Mouse (Mus musculus) urinary bladder, postnatal 25 days (tissue): ENCODE measurements at regions not wholly inside any gene's neighbourhood (a gene's known extent, or its start where the extent isn't known, plus 50 kb on each side); places are given as distances from the start of the nearest gene placed in this dataset.

Experiments
- DNase-seq: peaks from one replicate; pipeline ENCODE4 v3.0.0; 2022; ENCODE audit warnings: low spot score

DNA sequence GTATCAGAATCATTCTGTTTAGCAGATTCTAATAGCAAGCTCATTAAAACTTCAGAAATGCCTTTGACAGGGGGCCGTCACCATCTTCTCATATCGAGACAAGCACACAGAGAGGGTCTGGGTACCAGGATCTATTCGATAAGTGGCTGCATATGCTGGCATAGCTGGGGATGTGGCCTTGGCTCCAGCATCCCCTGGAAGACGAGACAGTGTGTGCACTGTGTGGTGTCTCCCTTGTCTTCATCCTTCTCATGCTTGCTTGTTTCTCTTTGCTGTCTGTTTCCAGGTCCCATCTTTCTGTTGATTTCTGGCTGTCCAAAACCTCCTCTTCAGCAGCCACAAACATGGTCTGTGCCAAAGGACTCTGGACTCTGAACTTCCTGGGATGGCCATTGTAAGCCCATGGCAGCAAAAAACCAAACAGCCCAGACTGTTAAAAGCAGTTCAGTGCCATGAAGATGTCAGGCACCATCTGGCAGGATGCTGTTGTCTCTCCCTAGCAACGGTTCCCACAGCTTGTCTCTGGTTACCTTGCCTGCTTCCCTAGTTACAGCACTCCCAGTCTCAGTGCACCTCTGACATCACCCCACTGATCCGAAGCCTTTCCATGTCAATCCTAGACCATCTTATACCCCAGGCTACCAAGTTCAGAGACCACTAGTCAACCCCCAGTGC lies 56.5 kb downstream of the Kctd12 start:
- no peak for DNase-seq

DNA sequence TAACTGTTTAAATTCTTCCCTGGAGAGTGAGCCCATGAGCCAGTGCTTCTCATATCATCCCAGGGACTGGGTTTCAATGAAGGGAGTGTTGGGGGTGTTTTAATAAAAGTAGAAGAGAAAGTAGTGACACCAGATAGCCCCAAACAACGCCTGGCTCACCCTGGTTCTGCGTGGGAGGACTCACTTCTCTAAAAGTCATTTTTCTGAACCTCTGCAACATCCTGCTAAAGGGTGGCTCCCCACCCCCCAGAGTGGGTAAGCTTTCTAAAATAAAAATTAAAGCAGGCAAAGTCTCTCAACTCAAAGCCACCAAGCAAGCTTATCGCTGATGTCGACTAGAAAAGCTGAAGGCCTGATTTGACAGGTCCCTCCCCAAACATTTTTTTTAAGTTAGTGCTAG lies 57.8 kb downstream of the Kctd12 start:
- no peak for DNase-seq

DNA sequence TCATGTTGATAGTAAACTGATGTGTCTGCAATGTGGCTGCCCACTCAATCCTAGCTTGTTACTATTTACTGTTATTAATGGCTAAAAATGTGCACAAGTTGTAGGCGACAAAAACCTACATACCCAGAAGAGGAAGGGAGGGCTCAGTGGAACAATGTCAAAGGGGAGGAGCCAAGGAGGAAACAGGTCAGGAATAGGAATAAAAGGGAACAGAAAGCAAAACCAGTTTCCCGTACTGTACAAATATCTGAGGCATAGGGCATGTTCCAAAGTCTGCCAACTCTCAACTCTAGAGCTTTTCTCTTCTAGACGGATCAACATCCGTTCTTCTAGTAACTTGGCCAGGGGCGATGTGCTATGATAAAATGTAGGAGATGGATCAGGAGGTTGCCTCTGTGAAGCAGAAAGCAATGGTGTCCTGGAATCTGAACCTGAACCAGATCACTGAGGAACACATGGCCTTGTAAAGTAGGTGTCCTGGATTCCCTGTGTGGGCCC lies 59.9 kb downstream of the Kctd12 start:
- DNase-seq, result no peak

DNA sequence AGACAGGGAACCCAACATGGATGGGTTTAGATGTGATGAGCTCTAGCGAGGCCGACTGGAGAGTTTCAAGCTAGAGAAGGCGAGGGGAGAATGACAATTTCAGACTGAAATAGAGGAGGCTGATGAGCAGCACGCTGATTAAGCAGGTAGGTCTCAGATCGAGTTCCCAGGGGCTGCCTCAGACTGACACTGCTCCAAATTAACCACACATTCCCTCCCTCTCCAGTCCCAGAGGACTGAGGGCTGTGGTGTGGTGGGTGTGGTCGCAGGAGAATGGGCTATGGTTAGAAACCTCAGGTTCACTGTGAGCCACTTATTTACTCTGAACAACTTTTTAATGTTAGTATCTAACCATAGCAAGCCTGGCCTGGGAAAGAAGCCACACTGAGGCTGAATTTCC lies 62.0 kb downstream of the Kctd12 start:
- no peak for DNase-seq

DNA sequence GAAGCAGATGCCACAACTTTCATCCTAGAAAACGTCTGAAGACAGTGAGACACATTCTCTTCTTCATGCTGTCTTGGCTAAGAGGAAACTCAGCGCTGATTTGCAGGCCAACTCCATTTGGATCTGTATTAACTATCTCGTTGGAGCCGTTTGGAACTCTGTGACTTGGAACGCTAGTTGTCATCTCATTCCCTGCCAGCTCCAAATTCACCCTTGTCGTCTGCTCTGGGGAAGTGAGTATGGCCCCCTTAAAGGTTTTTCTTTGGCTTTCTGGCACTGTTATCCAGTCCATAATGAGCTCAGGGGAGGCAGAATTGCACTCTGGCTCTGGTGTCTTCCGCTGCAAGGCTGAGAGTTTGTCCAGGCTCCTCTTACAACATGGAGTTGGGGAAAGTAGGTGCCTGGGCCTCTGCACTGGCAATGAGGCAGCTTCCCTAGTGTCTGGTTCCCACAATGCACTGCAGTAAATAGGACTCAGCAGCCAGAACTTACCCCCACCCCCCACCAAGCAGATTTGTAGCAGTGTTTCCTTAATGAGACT lies 63.1 kb downstream of the Kctd12 start:
- no peak for DNase-seq

DNA sequence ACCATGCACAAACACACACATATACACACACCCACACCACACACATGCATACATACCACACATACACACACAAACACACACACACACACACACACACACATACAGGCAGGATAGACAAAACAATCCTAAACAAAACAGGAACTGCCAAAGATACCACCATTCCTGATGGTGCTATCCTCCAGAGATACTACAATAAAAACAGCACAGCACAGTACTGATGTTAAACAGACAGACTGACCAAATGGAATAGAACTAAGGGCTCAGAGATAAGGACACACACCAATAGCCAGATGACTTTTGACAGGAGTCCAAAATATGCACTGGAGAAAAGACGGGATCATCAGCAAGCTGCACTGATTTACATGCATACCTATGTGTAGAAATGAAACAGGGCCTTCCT lies 64.5 kb downstream of the Kctd12 start:
- no peak for DNase-seq

DNA sequence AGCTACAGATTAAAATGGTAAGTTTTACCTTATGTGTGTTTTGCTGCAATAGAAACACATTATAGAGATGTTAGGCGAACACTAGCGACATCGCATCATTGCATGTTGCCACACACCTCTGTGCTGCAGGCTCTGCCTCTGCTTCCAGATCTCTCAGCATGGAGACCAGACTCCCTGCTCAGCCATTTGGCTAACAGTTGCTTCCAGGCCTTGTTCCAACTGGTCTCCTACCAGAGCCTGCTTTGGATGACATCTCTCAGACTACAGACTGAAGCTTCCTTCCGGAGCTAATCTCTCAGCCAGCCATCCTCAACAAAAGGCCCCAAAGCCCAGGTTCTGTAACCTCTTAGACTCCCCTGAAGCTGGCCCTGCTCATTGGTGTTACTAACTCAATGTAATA lies 66.5 kb downstream of the Kctd12 start:
- no peak for DNase-seq

DNA sequence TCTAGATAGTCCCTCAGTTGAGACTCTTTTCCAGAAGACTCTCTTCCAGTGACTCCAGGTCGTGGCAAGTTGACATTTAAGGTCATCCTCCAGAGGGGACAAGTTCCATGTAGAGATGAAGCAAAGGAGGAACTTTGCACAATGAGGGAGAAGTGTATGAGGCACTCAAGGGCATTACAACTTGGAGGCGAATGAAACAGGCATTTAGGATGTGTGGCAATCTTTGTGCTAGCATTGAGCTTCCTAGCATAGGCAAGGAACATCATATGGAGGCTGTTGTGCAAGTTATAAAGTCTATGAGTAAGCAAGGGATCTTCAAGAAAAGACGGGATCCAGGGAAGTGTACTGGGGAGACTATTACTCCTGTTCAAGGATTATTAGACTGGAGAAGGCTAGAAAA lies 70.9 kb downstream of the Kctd12 start:
- DNase-seq, result no peak

DNA sequence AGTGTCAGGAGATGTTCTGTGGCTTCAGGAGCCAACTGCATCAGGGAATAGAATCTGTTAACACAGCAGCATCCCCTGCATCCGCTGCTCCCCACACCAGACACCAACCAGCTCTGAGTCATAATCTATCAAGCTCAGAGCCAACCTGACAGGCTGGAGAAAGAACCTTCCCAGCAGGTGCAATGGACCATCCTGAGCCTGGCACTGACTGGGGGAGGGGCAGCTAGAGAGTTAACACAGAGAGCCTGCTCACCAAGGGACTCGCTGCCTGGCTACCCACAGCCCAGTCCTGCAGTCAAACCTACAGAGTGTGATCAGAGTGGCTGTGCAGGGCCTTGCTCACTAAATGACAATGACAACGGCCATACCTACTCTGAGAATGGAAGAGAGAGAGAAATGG lies 73.4 kb downstream of the Kctd12 start:
- no peak for DNase-seq

DNA sequence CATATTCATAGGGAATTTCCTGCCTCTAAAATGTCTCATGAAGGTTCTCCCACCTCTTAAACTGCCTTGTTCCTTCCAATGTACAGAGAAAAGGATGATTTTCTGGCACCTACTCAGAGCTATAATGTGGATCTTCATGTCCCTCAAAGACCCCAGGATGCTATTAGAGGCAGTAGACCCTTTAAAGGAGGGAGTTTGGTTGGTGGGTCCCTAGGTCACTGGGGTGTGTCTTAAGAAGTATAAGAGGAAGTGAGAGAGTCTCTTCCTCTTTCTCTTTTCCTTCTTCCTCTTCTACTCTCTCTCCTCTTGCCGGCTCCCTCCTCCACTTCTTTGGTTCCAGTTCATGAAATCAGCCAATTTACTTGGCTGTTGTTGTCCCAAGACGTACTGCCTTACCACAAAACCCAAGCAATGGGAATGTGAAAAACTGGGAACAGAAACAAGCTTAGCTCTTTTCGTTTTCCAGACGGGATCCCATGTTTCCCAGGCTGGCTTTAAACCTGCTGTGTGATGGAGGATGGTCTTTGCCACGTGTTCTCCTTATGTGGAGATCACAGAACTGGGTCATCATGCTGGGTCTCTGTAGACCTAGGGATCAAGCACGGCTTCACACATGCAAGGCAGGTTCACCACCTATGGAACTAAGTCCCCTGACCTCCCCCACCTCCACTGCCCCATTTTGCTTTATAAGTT lies 74.9 kb downstream of the Kctd12 start:
- no peak for DNase-seq

DNA sequence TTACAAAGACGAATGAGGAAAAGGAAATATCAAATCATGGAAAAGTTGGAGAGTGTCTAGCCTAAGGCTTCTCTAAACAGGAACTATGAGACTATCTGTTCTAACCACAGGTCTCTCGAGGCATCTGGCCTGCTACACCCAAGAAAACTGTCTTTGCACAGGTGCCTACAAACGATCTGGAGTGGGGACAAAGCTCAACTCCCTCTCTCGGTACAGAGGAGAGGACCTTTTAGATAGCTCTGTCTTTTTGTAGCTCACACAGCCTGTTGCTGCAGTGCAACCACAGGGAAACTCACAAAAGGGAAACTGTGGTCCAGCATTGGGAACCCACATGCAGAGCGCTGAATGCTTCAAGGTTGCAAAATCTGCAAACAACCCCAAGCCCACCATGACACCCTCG lies 75.6 kb downstream of the Kctd12 start:
- DNase-seq, result no peak

DNA sequence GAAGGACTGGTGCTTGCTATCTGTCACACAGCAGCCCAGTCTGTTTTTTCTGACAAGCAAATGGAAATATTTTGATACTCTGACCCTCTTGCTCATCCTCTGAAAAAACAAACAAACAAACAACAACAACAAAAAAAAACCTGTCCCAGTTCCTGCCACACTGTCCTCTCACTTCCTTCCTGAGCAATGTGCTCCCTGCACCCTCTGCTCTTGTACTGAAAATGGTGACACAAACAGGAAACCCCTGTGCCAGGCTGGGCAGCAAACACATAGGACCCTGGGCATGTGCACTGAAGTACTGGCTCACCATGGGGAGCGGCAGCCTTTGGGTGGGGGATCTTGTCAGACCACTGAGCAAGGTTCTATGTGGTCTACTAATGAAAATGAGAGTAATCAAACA lies 76.2 kb downstream of the Kctd12 start:
- DNase-seq, result no peak

DNA sequence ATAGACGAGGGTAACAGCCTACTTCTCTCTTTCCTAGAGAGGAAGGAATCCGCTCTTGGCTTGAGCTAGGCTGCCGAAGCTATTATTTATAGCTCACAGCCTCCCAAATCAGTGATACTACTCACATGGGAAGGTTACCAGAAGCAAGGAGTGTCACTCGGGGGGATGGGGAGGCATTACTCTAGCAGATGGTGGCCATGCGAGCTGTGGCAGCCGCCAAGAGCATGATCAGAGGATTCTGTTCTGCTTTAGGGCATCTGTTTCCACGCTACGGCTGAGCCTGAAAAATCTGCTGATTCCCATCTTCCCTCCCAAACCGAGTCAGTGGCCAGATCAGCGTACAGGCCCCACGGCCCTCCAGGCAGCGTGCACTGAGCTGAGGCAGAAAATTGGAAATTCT lies 79.5 kb downstream of the Kctd12 start:
- peak; percentile 17 for DNase-seq

DNA sequence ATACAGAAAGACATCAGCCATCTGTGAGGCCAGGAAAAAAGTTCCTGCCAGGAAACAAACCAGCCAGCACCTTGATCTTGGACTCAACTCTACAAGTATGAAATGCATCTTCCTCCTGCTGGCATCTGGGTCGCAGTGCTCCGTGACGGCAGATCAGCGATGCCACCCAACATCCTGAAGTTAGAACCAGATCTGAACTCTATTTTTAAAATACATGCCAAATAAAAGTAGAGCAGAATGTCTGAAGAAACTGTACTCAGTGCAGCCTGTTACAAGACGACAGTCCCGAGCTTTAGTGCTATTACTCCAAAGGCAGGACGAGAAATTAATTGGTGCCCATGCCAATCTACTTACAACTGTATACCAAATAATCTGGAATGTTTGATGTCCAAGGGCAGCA lies 80.2 kb downstream of the Kctd12 start:
- no peak for DNase-seq

DNA sequence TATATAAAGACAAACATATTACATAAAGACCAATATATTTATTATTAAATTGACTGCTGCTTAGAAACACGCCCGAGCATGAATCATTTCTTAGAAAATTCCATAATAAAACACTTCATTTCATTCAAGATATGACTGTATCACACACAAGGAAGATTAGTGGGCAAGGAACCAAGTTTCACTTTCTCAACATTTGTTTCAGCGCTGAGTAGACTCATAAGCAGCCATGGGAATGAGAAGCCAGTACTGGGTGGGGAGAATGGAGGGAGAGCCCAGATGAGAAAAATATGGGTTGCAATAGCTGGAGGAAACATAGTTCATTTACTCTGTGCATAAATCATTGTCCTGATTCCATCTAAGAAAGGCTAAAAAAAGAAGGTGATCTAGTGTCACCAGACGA lies 84.0 kb downstream of the Kctd12 start:
- DNase-seq, result no peak

DNA sequence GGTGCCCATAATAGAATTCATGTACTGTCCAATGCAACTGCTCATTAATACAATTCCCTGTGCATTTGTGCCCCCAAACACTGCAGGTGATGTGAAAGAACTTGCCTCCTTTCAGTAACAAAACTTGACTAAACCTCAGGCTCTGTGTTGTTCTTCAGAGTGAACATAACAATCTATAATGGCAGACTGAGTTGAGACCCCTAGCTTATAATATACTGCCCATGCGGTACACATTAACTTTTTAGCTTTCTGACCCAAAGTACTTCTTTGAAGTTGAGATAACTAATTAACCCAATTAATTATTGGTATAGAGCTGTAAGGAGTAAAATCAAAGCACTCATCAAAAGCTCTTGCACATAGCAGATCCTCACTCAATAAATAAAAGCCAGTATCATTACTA lies 85.4 kb downstream of the Kctd12 start:
- no peak for DNase-seq

DNA sequence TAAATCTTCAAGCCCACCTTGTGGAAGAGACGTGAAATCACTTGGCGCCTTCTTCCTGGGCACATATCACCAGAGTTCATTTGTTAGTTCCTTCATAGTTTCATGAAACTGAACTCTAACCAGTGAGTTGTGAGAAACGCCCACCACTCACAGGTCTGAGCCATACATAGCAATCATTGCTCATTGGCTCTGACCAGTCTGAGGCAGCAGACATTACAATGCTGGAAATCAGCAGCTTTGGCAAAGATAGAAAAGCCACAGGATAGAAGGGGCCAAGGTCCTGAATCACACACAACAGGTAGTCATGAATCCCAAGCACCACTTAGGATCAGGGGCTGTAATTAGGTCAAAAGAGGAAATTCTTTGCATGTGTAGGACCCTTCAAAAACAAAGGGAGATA lies 85.9 kb downstream of the Kctd12 start:
- DNase-seq, result no peak

DNA sequence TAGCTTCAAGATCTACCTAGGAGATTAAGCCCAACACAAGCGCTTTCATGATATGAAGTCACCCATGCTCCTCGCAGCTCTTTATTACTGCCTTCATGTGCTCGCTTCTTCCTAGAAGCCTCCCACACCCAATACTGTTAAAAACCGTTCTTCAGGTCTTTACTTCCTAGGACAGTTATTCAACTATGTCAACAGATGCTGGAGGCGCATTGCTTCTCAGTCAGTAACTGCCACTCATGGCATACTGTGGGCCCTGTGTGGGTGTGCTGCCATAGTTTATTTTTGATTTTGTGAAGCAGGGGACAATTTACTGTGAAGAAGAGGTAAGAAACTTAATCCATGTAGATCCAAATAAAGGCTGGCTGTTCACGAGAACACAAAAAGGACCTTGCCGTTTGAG lies 89.2 kb downstream of the Kctd12 start:
- DNase-seq, result no peak

DNA sequence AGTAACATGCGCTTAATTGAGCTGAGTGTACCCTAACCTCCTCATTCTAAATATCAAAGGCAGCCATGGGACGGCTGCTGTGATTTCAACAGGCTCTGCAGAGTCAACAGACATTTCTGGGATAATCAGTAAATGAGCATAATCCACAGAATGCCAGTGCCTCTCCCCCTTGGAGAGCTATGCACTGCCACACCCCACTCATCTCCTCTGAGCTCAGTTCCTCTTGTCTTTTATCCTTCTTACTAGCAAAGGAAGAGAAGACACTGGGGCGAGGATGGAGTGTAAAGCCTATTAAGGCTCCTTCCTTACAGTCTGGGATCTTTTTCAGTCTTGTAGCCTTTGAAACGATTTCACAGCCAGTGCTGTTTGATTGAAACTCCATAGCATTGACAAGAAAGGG lies 90.9 kb downstream of the Kctd12 start:
- DNase-seq, result no peak

DNA sequence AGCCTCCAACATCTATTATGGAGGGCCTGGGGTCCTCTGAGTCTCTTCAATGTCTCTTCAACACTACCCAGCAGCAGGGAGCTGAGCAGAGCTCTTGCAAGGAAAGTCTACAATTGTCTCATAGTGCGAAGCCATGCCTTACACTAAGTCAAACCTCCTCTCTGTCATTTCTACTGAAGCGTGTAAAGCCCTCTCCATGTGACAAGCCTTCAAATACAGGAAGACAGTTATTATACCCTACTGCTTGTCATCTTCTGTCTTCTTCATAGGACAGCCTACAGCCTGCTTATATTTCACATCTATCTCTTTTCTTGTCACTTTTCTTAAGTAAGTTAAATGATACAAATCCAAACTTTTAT lies 97.2 kb downstream of the Kctd12 start:
- DNase-seq, result no peak

DNA sequence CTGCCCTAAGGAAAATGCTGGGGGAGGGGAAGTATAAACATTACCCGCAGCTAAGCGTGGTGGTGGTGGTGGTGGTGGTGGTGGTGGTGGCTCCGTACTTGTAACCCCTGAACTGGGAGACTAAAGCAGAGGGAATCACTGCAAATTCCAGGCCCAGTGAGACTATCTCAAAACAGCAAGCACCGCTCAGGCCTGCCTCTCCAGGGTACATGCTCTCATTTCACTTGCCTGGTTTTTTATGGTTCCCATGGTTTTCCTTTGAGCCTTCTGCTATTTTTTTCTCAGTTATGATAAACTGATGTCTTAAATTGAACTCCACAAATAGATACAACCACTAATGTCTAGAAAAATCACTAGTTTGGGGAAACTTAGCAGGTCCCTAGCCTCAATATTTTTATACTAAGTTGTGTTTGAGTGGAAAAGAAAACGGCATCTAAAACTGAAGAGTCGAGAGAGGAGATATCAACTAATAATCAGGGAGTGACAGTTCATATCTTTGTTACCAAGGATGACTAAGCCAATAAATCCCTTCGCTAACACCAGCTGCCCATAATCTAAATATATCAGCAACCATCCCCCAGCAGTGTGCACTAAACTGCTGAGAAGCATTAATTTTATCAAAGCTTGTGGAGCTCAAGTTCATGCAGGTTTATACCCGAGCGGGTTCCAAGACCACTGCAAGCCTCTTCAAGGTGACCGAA lies 97.7 kb downstream of the Kctd12 start:
- DNase-seq, result no peak

DNA sequence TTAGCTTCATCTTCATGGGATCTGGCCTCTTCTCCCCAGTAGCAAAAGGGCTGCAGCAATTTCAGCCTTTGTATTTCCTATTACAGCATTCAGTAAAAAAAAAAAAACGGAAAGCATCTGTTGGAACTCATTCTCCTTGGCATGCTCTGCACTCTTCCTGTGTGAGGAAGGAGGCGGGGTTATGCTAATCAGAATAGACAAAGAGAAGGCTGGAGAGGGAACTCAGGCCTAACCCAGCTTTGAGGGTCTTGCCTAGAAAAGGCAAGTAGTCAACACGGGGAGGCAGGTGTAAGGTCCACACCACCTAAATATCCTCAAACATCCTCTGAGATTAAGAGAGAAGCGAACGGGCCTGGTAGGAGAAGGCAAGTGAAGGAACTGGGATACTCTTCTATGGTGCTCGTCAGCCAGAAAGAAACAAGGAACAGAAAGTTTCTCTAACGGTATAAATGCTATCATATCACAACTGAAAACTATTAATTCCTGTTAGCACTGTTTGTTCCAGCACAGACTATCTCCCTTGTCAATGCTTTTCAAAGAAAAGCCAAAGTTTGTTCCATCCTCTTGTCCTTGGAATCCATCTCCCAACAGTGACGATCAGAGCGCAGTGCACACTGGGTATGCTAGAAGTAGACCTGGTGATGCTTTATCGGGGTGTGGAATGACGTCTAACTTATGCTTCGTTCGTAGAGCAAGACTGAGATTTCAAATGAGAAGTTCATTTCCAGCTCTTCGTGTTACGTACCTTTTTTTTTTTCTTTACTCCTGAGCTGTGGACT lies 98.9 kb downstream of the Kctd12 start:
- DNase-seq, result no peak
